Mouse (Mus musculus) macrophage (primary cell): ENCODE measurements around the gene Mettl17. TPM values are rescaled to one million over a fixed set of nuclear protein-coding genes. Genes with fewer than 3 reads are reported as not detected.
A peak's percentile ranks its signal among the peaks of the same experiment; 100 is the strongest.
"Not testable (repeated sequence)": the region's sequence is repeated elsewhere in the genome, so short reads cannot be mapped to it uniquely, and the experiment has no call there.

ENCODE experiments used
- H3K27ac ChIP-seq: fragments of 350-480 bp; formaldehyde crosslinking; 2 replicates; pipeline ENCODE4 v1.9.0; 2021
- H3K36me3 ChIP-seq: fragments of 350-480 bp; formaldehyde crosslinking; 2 replicates; pipeline ENCODE4 v1.9.0; 2021; ENCODE audit errors: inconsistent target
- H3K4me3 ChIP-seq: fragments of 350-480 bp; formaldehyde crosslinking; 2 replicates; pipeline ENCODE4 v1.9.0; 2021; ENCODE audit errors: inconsistent target
- H3K79me2 ChIP-seq: fragments of 350-480 bp; formaldehyde crosslinking; 2 replicates; pipeline ENCODE4 v1.9.0; 2021; ENCODE audit errors: inconsistent target
- WGBS: methylation state at CpG from one replicate; pipeline ENCODE4 v1.1.7; 2026; ENCODE audit warnings: inconsistent platforms; ENCODE audit not compliant: missing documents; 5-methylcytosine and 5-hydroxymethylcytosine counted together
- polyA plus RNA-seq: library from polyadenylated mRNA; stranded (reverse); fragments of 250-400 nt; gene quantifications from 3 replicates; pipeline ENCODE4 v1.2.4, GENCODE M21; 2018; ENCODE audit warnings: inconsistent platforms

The Mettl17 gene
- polyA plus RNA-seq, 1 experiment from 2014 or later: 5.5 TPM

DNA sequence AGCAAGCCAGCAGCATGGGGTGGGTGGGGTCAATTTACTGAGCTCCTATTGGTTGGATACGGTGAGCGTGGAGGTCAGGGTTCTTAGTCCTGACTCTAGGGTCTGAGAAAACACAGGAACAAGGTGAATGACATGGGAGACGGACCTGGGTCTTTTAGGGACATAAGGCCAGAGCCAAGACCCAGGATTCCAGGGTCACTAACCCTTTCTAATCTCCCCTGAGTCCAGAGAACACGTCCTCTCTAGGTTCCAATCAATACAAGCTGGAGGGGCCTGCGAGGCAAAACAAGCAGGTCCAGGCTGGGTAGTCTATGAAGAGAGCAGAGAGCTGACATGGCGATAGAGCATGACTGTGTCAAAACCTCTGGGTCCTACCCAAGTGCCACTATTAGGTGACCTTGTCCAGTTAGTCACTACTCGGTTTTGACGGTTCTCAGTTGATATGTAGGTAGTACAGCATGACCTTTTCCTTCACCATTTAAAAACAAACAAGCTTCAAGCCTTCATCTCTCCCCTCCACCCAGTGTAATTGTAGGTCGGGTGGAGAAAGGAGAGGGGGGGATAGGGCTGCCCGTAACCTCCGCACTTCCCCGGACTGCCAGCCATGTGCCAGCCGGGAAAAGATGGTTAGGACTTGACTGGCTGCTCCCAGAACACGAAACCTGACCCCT is 27.9 kb downstream of the Mettl17 start:
- 31% methylated on average over 14 of the region's 14 CpGs for WGBS
- Histone ChIP-seq H3K27ac (no peak overlapping the region), H3K79me2 (no peaks in the 10 kb centered on the region), H3K4me3 (no peak overlapping the region), H3K36me3 (no peaks in the 10 kb centered on the region)

DNA sequence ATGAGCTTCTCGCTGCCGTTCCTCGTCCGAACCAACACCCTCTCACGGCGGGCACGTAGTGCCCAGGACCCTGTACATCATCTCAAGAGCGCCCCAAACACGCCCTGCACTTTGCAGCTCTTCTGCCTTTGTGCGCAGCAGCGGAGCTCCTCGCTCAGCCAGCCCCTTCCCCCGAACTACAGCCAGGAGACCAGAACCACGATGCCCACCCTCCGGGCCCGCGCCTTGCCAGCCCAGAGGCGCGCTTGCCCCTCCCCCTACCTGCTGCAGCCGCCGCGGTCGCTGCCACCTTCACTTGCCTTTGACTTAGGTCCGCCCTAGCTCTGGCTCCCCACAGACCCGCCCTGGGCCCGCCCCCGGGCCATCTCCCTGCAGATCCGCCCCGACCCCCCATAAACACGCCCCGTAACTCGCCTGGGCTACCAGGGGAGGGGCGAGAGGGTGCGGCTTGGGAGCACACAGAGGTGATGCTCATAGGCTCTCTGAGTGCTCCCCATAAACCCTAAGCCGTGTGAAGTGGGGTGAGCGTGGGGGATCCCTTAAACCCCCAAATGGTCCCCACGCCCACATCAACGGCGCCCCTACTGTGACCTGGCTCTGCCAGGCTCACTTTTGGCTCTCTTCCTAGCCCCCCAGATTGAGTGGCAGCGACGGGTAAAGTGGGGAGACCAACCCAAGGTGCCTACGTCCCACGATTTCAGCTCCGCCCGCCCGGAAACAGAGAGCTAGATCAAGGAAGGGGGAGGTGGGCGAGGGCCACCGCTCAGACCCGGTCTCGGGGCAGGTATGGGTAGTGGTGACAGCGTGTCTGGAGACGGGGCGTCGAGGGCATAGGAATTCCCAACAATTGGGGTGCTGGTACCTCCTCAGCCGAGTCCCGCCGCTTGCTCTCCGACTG is 28.7 kb downstream of the Mettl17 start:
- no peak overlapping the region for H3K27ac ChIP-seq
- H3K36me3 ChIP-seq: no peaks in the 10 kb centered on the region
- peak overlapping the region; percentile 7; the same call in 1 of the 2 replicates for H3K4me3 ChIP-seq
- 2% methylated on average over 58 of the region's 58 CpGs for WGBS
- no peaks in the 10 kb centered on the region for H3K79me2 ChIP-seq

DNA sequence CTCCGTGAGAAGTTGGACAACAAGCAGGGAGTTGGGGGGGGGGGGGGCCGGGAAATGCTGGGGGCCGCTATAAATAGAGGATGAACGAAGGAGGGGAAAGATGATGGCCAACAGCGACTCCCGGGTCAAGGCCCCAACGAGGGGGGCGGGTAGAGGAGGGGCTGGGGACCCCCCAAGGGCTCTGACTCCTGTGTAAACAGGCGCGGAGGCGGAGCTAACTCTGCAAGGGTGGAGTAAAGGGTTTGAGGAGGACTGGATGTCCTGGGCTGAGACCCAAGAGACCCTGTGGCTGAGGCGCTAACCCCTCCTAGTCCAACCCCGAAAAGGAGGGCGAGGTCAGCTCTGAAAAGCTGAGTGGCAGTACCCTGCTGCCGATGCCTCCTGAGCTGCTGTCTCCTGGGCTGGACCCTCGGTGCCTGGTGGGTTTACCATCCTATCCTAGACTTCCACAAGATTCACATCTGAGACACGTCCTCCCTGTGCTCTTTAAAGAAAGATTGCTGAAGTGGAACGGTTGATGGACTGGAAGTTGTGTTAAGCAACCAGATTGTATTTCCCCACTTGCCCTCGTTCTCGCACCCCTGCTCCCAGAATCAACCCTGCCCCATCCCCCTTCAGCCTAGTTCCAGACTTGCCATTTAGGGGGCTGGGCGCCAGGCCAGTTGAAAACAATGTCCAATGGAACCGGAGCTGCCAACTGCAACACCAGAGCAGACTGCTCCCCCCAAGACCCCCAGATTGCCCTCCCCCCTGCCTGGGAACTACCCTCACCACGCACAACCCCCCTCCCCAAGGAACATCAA is 29.5 kb downstream of the Mettl17 start, which contains the start of gene Ndrg2:
Gene Ndrg2, minus strand, starts transcription at position 199 of the 803 bp plus-strand sequence.
- WGBS: 13% methylated on average over 21 of the region's 23 CpGs
- peak within 1 kb of the TSS; percentile 7; the same call in 1 of the 2 replicates for H3K4me3 ChIP-seq
- no peaks in the 10 kb centered on the region for H3K79me2 ChIP-seq
- H3K27ac ChIP-seq: no peak within 1 kb of the TSS
- no peaks in the 10 kb centered on the region for H3K36me3 ChIP-seq

DNA sequence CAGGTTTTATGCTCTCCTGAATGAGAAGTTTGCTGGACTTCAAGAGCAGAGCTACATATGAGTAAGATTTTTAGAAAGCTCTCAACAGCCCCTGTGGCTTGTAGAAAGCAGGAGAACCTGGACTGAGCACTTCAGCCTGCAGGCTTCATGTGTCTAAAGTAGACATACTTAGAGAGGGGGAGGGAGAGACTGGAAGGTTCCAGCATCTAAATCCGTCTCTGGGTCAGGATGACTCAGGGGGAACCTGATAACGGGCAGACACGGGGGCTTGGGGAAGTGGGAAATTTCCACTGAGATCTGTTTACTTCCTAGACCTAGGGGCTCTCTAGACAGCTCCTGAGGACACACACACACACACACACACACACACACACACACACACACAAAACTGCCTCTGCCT is 30.4 kb downstream of the Mettl17 start:
- Histone ChIP-seq H3K4me3 (no peak overlapping the region), H3K27ac (no peak overlapping the region), H3K79me2 (no peaks in the 10 kb centered on the region), H3K36me3 (no peaks in the 10 kb centered on the region)
- 4% methylated on average over 3 of the region's 3 CpGs for WGBS

DNA sequence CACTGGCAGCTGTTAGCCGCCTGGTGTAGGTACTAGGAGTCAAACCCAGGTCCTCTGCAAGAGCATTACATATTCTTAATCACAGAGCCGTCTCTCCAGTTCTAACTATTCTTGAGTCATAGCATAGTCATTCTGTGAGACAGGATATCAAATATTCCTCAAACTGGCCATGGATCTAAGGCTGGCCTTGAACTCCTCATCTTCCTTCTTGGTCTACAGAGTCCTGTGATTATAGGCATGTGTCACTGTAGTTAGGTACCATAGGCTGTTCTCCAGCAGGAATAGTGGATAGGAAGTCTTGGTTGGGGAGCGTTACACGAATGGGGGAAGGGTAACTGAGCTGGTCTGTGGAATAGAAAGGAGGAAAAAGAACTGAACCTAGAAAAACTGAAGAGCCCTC is 31.9 kb downstream of the Mettl17 start:
- H3K27ac ChIP-seq: no peak overlapping the region
- no peaks in the 10 kb centered on the region for H3K79me2 ChIP-seq
- WGBS: 83% methylated on average over 4 of the region's 4 CpGs
- H3K36me3 ChIP-seq: no peaks in the 10 kb centered on the region
- H3K4me3 ChIP-seq: no peak overlapping the region

DNA sequence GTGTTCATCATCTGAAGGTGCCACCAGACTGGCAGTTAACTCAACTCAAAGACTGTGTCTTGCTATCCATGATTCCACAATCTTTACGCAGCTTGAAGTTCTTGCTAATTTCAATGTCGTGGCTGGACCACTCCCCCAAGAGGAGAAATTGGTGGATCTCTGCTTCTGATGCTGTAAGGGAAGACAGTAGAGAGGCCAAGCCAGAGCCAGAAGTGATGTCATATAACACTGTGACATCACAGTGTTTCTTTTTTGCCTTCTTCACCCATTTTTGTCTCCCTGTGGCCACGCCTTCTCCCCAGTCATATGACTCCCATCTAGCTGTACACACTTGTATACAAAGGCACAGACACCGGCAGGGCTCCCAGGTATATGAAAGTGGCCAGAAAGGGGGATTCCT is 33.5 kb downstream of the Mettl17 start, which contains the start of gene Tppp2:
Gene Tppp2, plus strand, starts transcription at position 301 of the 400 bp plus-strand sequence.
- H3K36me3 ChIP-seq: no peaks in the 10 kb centered on the region
- no peak within 1 kb of the TSS for H3K4me3 ChIP-seq
- WGBS: 95% methylated on average over 4 of the region's 4 CpGs
- no peaks in the 10 kb centered on the region for H3K79me2 ChIP-seq
- no peak within 1 kb of the TSS for H3K27ac ChIP-seq

DNA sequence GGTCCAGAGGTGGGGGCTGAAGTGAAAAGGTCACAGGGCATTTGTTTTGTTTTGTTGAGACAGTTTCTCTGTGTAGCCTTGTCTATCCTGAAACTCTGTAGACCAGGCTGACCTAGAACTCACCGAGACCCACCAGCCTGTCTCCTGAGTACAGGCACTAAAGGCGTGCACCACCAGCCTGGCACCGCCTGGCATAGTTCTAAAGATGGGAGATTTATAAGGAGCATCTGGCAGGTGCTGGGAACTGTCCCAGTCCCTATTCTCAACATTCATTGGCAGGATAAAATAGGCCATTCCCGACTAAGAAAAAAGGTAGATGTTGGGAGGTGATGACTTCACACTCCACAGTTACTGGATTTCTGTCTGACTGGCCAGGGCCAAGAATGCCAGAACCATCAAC is 34.3 kb downstream of the Mettl17 start:
- WGBS: 92% methylated on average over 3 of the region's 4 CpGs
- Histone ChIP-seq H3K36me3 (no peaks in the 10 kb centered on the region), H3K4me3 (no peak overlapping the region), H3K79me2 (no peaks in the 10 kb centered on the region), H3K27ac (no peak overlapping the region)

DNA sequence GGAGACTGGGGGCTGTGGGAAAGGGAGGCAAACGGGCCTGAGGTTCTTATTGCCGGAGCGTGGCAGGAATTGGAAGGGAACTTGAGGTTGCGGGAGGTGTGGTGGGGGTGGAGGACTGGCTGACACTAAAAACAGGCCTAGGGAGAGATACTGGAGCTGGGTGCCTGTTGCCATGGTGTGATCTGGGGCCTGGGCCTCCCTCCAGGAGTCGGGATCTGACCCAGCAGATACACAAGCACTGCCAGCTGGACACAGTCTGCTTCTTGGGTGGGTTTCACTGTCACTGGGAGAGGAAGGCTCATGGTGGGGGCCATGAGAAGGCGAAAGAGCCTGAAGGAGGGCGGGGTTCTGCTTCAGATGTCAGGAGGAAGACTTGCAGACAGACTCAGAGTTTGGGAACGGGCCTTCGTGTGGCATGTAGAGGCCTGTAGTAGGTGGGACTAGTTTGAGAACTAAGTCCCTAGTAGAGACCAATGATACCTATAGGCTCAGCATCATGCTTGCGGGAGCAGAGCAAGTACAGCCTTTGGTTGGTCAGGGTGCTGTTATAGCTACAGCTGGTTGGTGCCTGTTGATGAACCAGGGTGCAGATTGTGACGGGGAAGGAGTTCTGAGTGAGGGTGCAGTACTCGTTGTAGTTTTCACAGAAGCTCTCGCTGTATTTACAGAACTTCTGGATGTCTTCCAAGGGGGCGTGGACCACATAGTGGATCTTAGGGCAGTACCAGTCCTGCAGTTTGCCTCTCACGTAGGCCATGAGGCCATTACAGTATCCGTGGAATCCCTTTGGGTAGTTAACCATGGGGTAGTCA is 37.3 kb downstream of the Mettl17 start:
- Histone ChIP-seq H3K36me3 (no peaks in the 10 kb centered on the region), H3K4me3 (no peak overlapping the region), H3K27ac (no peak overlapping the region), H3K79me2 (no peaks in the 10 kb centered on the region)
- WGBS: 82% methylated on average over 16 of the region's 16 CpGs

DNA sequence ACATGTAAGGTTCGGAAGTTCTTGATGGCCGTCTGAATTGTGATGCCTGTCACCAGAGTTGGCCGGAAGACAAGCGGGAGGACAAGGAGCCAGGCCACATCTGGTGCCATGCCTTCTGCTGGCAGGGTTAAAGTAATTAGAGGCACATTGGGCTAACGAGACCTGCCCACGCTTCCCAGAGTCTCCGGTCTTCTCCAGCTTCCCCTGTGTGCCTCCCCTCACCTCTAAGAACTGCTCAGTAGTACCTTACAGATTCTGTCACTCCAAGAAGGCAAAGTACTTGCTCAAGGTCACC is 37.9 kb downstream of the Mettl17 start, which contains the start of gene Rnase13:
Gene Rnase13, minus strand, starts transcription at position 203 of the 295 bp plus-strand sequence.
- no peak within 1 kb of the TSS for H3K27ac ChIP-seq
- 96% methylated on average over 7 of the region's 7 CpGs for WGBS

DNA sequence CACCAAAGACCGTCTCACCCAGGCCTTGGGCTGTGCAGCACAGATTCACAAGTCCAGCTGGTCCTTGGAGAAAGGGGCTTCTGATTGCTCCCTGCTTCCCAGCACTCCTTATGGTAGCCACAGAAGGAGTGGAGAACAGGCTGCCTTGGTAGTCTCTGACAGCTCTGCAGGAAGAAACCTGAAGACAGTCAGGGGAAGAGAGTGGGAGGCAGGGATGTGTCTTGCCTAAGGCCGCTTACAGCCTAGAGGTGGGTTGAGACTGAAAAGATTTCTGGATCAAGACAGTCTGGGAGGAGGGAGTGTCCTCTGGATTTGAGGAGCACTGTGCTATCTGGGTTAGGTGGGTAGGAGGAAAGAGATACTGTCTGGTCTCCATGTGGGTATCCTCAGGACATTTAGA is 38.3 kb downstream of the Mettl17 start:
- H3K36me3 ChIP-seq: no peaks in the 10 kb centered on the region
- 96% methylated on average over 2 of the region's 2 CpGs for WGBS
- no peak overlapping the region for H3K27ac ChIP-seq
- H3K79me2 ChIP-seq: no peaks in the 10 kb centered on the region
- H3K4me3 ChIP-seq: no peak overlapping the region

More for the DNA sequence above, 37.9 kb downstream of the Mettl17 start, which contains the start of gene Rnase13:
- no peaks in the 10 kb centered on the region for H3K79me2 ChIP-seq
- no peaks in the 10 kb centered on the region for H3K36me3 ChIP-seq
- H3K4me3 ChIP-seq: no peak within 1 kb of the TSS

DNA sequence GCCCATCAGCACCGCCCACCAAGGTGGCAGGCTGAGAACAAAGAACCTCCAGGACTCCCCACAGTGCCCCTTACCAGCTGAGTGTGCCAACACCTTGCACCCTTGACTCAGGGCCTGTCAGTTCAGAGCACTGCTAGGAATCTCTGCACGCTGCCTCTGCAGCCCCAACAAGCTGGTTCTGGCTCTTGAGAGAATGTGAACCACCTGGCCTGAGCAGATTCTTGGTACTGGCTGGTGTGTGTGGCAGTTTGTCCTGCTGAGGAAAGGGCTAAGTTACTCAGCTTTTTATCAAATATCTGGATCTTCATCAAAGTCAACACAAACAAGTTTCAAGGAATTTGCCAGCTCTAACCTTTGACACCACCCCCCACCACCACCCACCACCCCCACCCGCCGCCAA is 38.9 kb downstream of the Mettl17 start:
- 96% methylated on average over 2 of the region's 4 CpGs for WGBS
- H3K36me3 ChIP-seq: no peaks in the 10 kb centered on the region

DNA sequence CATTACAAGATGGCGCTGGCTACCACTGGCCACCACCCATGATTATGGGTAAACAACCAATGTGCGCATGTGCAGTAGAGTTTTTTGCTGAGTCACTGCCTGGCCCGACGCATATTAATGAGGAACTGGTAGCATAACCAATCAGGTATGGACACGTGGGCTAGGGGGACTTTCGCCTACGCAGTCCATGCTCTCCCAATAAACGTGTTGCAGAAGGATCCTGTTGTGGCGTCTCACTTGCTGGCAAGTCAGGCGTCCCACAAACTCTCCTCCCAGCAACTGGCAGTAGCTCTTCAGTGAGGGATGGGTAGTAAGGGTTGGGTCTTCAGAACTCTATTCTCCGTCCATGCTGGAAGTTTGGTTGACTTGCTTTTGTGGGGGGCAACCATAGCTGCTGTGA is 42.3 kb downstream of the Mettl17 start:
- not testable (repeated sequence) for H3K27ac ChIP-seq
- WGBS: 95% methylated on average over 11 of the region's 11 CpGs

More for the DNA sequence above, 38.9 kb downstream of the Mettl17 start:
- Histone ChIP-seq H3K27ac (no peak overlapping the region), H3K4me3 (no peak overlapping the region), H3K79me2 (no peaks in the 10 kb centered on the region)

DNA sequence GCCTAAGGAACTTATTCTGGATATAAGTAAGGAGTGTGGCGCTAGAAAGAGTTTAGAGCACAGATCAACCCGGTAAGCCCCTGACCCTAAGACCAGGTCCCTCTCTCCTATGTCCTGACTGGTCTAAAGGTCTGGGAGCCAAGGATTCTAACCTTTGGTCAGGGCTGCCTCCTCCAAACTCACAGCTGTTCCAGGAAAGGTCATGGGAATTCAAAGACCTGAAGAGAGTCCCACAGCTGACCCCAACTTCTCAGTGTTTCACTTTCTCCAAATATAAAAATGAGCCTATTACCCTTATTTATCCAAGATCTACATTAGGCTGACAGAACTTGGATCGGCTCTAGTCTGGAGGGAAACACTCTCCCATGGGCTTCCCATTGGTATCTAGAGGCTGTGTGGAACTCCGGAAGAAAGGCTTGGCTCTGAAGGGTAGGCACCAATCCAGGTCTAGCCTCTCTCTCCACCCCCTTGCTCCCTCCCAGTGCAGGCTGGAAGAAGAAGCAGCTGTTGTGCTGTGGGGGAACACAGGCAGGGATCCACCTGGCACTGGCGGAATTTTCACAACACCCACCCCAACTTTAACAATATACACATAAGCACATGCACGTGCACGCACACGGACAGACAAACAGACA is 44.8 kb downstream of the Mettl17 start:
- 91% methylated on average over 8 of the region's 8 CpGs for WGBS
- Histone ChIP-seq H3K79me2 (no peaks in the 10 kb centered on the region), H3K36me3 (no peaks in the 10 kb centered on the region), H3K27ac (no peak overlapping the region), H3K4me3 (no peak overlapping the region)

More for the DNA sequence above, 42.3 kb downstream of the Mettl17 start:
- H3K79me2 ChIP-seq, H3K4me3 ChIP-seq, H3K36me3 ChIP-seq: not testable (repeated sequence)
